Mouse (Mus musculus): ENCODE measurements around the gene Fam213b. TPM values are rescaled to one million over a fixed set of nuclear protein-coding genes. Genes with fewer than 3 reads are reported as not detected.

Gene Fam213b
- polyA plus RNA-seq, 1 experiment from 2014 or later, result 42.0 TPM

- Histone ChIP-seq H3K4me2 (ENCODE audit: low read length) (no peak overlapping the region), H3K4me3 (replicated peaks; ENCODE audit: low read length) (no peak overlapping the region), H3K36me3 (ENCODE audit: control insufficient read depth, insufficient read depth) (no peaks in the 10 kb centered on the region), H3K27ac (ENCODE audit: low read length) (no peak overlapping the region), H3K9me3 (ENCODE audit: control insufficient read depth, low read length) (no peaks in the 10 kb centered on the region), H3K9ac (replicated peaks; ENCODE audit: low read depth, low read length) (no peak overlapping the region), H3K4me1 (replicated peaks; ENCODE audit: control insufficient read depth, insufficient read depth, low read length) (no peaks in the 10 kb centered on the region), H3K27me3 (replicated peaks; ENCODE audit: control insufficient read depth, insufficient read depth, low read length) (no peaks in the 10 kb centered on the region)
- 73% methylated on average over 9 of the region's 9 CpGs for WGBS
- no peak for ATAC-seq
Observed at GRCm38 (mm10) chr4:154926969-154927898, 28.3 kb upstream of the Fam213b start.

- ATAC-seq, result no peak
- 49% methylated on average over 4 of the region's 4 CpGs for WGBS
- Histone ChIP-seq H3K4me3 (replicated peaks; ENCODE audit: low read length) (no peak overlapping the region), H3K9ac (replicated peaks; ENCODE audit: low read depth, low read length) (no peak overlapping the region), H3K27ac (ENCODE audit: low read length) (no peak overlapping the region), H3K9me3 (ENCODE audit: control insufficient read depth, low read length) (no peaks in the 10 kb centered on the region), H3K27me3 (replicated peaks; ENCODE audit: control insufficient read depth, insufficient read depth, low read length) (no peaks in the 10 kb centered on the region), H3K4me1 (replicated peaks; ENCODE audit: control insufficient read depth, insufficient read depth, low read length) (no peaks in the 10 kb centered on the region), H3K4me2 (ENCODE audit: low read length) (no peak overlapping the region), H3K36me3 (ENCODE audit: control insufficient read depth, insufficient read depth) (no peaks in the 10 kb centered on the region)
Observed at GRCm38 (mm10) chr4:154925413-154925812, 26.5 kb upstream of the Fam213b start.

GRCm38 (mm10) chr4:154922931-154923330 lies 24.0 kb upstream of the Fam213b start:
- ATAC-seq, result no peak
- whole genome bisulfite sequencing, result 83% methylated on average over 5 of the region's 5 CpGs
- no peaks in the 10 kb centered on the region for H3K4me1 ChIP-seq (replicated peaks; ENCODE audit: control insufficient read depth, insufficient read depth, low read length)
- H3K4me2 ChIP-seq (ENCODE audit: low read length), result no peak overlapping the region
- no peak overlapping the region for H3K9ac ChIP-seq (replicated peaks; ENCODE audit: low read depth, low read length)
- no peaks in the 10 kb centered on the region for H3K9me3 ChIP-seq (ENCODE audit: control insufficient read depth, low read length)
- H3K27ac ChIP-seq (ENCODE audit: low read length), result no peak overlapping the region
- no peaks in the 10 kb centered on the region for H3K36me3 ChIP-seq (ENCODE audit: control insufficient read depth, insufficient read depth)
- no peak overlapping the region for H3K4me3 ChIP-seq (replicated peaks; ENCODE audit: low read length)
- no peaks in the 10 kb centered on the region for H3K27me3 ChIP-seq (replicated peaks; ENCODE audit: control insufficient read depth, insufficient read depth, low read length)

- Histone ChIP-seq H3K9ac (replicated peaks; ENCODE audit: low read depth, low read length) (no peak overlapping the region), H3K9me3 (ENCODE audit: control insufficient read depth, low read length) (no peaks in the 10 kb centered on the region), H3K4me1 (replicated peaks; ENCODE audit: control insufficient read depth, insufficient read depth, low read length) (no peaks in the 10 kb centered on the region), H3K36me3 (ENCODE audit: control insufficient read depth, insufficient read depth) (no peaks in the 10 kb centered on the region), H3K27me3 (replicated peaks; ENCODE audit: control insufficient read depth, insufficient read depth, low read length) (no peaks in the 10 kb centered on the region), H3K4me2 (ENCODE audit: low read length) (no peak overlapping the region), H3K27ac (ENCODE audit: low read length) (no peak overlapping the region), H3K4me3 (replicated peaks; ENCODE audit: low read length) (no peak overlapping the region)
- ATAC-seq, result no peak
- WGBS, result 71% methylated on average over 4 of the region's 4 CpGs
Observed at GRCm38 (mm10) chr4:154922291-154922690, 23.4 kb upstream of the Fam213b start.

GRCm38 (mm10) chr4:154916662-154917061 lies 17.7 kb upstream of the Fam213b start:
- Histone ChIP-seq H3K27ac (ENCODE audit: low read length) (no peak overlapping the region), H3K36me3 (ENCODE audit: control insufficient read depth, insufficient read depth) (no peaks in the 10 kb centered on the region), H3K4me3 (replicated peaks; ENCODE audit: low read length) (no peak overlapping the region), H3K27me3 (replicated peaks; ENCODE audit: control insufficient read depth, insufficient read depth, low read length) (no peaks in the 10 kb centered on the region), H3K4me1 (replicated peaks; ENCODE audit: control insufficient read depth, insufficient read depth, low read length) (no peaks in the 10 kb centered on the region), H3K9me3 (ENCODE audit: control insufficient read depth, low read length) (no peaks in the 10 kb centered on the region), H3K4me2 (ENCODE audit: low read length) (no peak overlapping the region), H3K9ac (replicated peaks; ENCODE audit: low read depth, low read length) (no peak overlapping the region)
- WGBS, result 81% methylated on average over 4 of the region's 4 CpGs
- ATAC-seq, result no peak

- no peak overlapping the region for H3K4me2 ChIP-seq (ENCODE audit: low read length)
- H3K27ac ChIP-seq (ENCODE audit: low read length), result no peak overlapping the region
- H3K9ac ChIP-seq (replicated peaks; ENCODE audit: low read depth, low read length), result no peak overlapping the region
- H3K27me3 ChIP-seq (replicated peaks; ENCODE audit: control insufficient read depth, insufficient read depth, low read length), result no peaks in the 10 kb centered on the region
- ATAC-seq, result no peak
- no peaks in the 10 kb centered on the region for H3K9me3 ChIP-seq (ENCODE audit: control insufficient read depth, low read length)
- no peak overlapping the region for H3K4me3 ChIP-seq (replicated peaks; ENCODE audit: low read length)
- 90% methylated on average over 10 of the region's 10 CpGs for WGBS
- no peaks in the 10 kb centered on the region for H3K36me3 ChIP-seq (ENCODE audit: control insufficient read depth, insufficient read depth)
- H3K4me1 ChIP-seq (replicated peaks; ENCODE audit: control insufficient read depth, insufficient read depth, low read length), result no peaks in the 10 kb centered on the region
Observed at GRCm38 (mm10) chr4:154915286-154915685, 16.4 kb upstream of the Fam213b start.

- no peak for ATAC-seq
- WGBS, result 79% methylated on average over 3 of the region's 3 CpGs
- Histone ChIP-seq H3K4me2 (ENCODE audit: low read length) (no peak overlapping the region), H3K36me3 (ENCODE audit: control insufficient read depth, insufficient read depth) (no peaks in the 10 kb centered on the region), H3K9ac (replicated peaks; ENCODE audit: low read depth, low read length) (no peak overlapping the region), H3K27ac (ENCODE audit: low read length) (no peak overlapping the region), H3K4me3 (replicated peaks; ENCODE audit: low read length) (no peak overlapping the region), H3K9me3 (ENCODE audit: control insufficient read depth, low read length) (no peaks in the 10 kb centered on the region), H3K27me3 (replicated peaks; ENCODE audit: control insufficient read depth, insufficient read depth, low read length) (no peaks in the 10 kb centered on the region), H3K4me1 (replicated peaks; ENCODE audit: control insufficient read depth, insufficient read depth, low read length) (no peaks in the 10 kb centered on the region)
Observed at GRCm38 (mm10) chr4:154914707-154915106, 15.8 kb upstream of the Fam213b start.

GRCm38 (mm10) chr4:154914252-154914651 lies 15.3 kb upstream of the Fam213b start:
- ATAC-seq, result no peak
- no peaks in the 10 kb centered on the region for H3K9me3 ChIP-seq (ENCODE audit: control insufficient read depth, low read length)
- H3K9ac ChIP-seq (replicated peaks; ENCODE audit: low read depth, low read length), result no peak overlapping the region
- no peaks in the 10 kb centered on the region for H3K36me3 ChIP-seq (ENCODE audit: control insufficient read depth, insufficient read depth)
- no peak overlapping the region for H3K4me3 ChIP-seq (replicated peaks; ENCODE audit: low read length)
- H3K27ac ChIP-seq (ENCODE audit: low read length), result no peak overlapping the region
- H3K4me1 ChIP-seq (replicated peaks; ENCODE audit: control insufficient read depth, insufficient read depth, low read length), result no peaks in the 10 kb centered on the region
- no peaks in the 10 kb centered on the region for H3K27me3 ChIP-seq (replicated peaks; ENCODE audit: control insufficient read depth, insufficient read depth, low read length)
- 93% methylated on average over 4 of the region's 4 CpGs for WGBS
- no peak overlapping the region for H3K4me2 ChIP-seq (ENCODE audit: low read length)

GRCm38 (mm10) chr4:154913845-154914244 lies 14.9 kb upstream of the Fam213b start:
- no peak overlapping the region for H3K4me2 ChIP-seq (ENCODE audit: low read length)
- H3K4me3 ChIP-seq (replicated peaks; ENCODE audit: low read length), result no peak overlapping the region
- 94% methylated on average over 3 of the region's 3 CpGs for WGBS
- no peaks in the 10 kb centered on the region for H3K27me3 ChIP-seq (replicated peaks; ENCODE audit: control insufficient read depth, insufficient read depth, low read length)
- no peaks in the 10 kb centered on the region for H3K4me1 ChIP-seq (replicated peaks; ENCODE audit: control insufficient read depth, insufficient read depth, low read length)
- H3K9ac ChIP-seq (replicated peaks; ENCODE audit: low read depth, low read length), result no peak overlapping the region
- no peaks in the 10 kb centered on the region for H3K36me3 ChIP-seq (ENCODE audit: control insufficient read depth, insufficient read depth)
- no peak for ATAC-seq
- H3K27ac ChIP-seq (ENCODE audit: low read length), result no peak overlapping the region
- no peaks in the 10 kb centered on the region for H3K9me3 ChIP-seq (ENCODE audit: control insufficient read depth, low read length)
